ENCODE assay signal across 12 mouse cellular contexts in the genomic region with DNA sequence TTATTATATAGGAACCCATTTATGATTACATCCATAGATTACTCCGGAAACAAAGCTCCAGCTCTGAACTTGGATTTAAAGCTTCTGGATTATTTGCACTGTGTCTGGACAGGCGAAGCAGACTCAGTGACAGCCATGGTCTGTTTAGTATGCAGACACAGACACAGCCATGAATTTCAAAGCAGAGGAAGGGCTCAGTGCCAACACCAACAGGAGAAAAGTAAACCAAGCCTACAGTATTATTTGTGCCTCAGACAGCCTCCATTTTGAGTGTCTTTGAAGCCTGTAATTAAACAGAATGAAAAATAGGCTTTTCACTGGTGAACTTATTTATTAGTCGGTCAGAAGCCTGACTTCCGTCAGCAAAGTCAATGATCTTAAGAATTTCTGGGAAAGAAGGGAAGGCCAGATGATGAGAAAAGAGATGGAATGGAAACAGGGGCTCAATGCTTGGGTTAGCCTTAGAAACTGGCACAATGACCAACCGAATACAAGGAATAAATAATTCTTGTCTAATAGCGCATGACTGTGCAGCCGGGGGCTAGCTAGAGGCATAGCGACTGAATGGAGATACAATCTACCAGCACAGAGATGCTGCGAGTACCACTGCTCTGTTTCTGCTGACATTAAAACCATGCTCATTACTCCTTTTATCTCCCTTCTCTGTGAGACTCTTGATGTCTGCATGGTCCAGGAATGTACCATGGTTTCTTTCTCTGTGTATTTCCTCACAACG. TPM values are rescaled to one million over a fixed set of nuclear protein-coding genes. Genes with fewer than 3 reads are reported as not detected.
A peak's percentile ranks its signal among the peaks of the same experiment; 100 is the strongest.
DNase-seq lines count a peak whose midpoint lies in the region; ATAC-seq and TF ChIP-seq lines count a peak whose summit lies in the region.
"Had no signal": no experiment of that assay in that cellular context is flagged by ENCODE, and none has a peak within 500 bp of the region (broad histone marks: within the 10 kb centered on the region; RNA-seq: fewer than 3 reads in every experiment).

No protein-coding gene starts in this region.

- peaks cover 8% of the 10 kb centered on the region; the same call in 1 of the 2 replicates for H3K4me1 ChIP-seq in lung, embryonic 15.5 days
- peaks cover 7% of the 10 kb centered on the region for H3K4me1 ChIP-seq in hindbrain, embryonic 14.5 days (replicated peaks; ENCODE audit: control insufficient read depth, insufficient read depth, low read length)
- H3K4me1 ChIP-seq in olfactory bulb, adult 2 months (ENCODE audit: control insufficient read depth, insufficient read depth, low read length): no peaks in the 10 kb centered on the region

- H3K4me2 ChIP-seq in lung, embryonic 15.5 days: no peak overlapping the region
- no peak overlapping the region for H3K4me2 ChIP-seq in hindbrain, embryonic 14.5 days (replicated peaks)

- no peaks in the 10 kb centered on the region for H3K9me3 ChIP-seq in lung, embryonic 15.5 days
- no peaks in the 10 kb centered on the region for H3K9me3 ChIP-seq in hindbrain, embryonic 14.5 days (ENCODE audit: control insufficient read depth, low read length)
- H3K9me3 ChIP-seq: G1E had no signal

- H3K36me3 ChIP-seq in lung, embryonic 15.5 days: no peaks in the 10 kb centered on the region
- no peaks in the 10 kb centered on the region for H3K36me3 ChIP-seq in hindbrain, embryonic 14.5 days (replicated peaks; ENCODE audit: control insufficient read depth, insufficient read depth)
- H3K36me3 ChIP-seq: G1E had no signal

- no peak overlapping the region for H3K9ac ChIP-seq in lung, embryonic 15.5 days
- no peak overlapping the region for H3K9ac ChIP-seq in hindbrain, embryonic 14.5 days

- H3K27me3 ChIP-seq in lung, embryonic 15.5 days: no peaks in the 10 kb centered on the region
- no peaks in the 10 kb centered on the region for H3K27me3 ChIP-seq in hindbrain, embryonic 14.5 days (ENCODE audit: control insufficient read depth, insufficient read depth, low read length)

- TF ChIP-seq POLR2A in olfactory bulb, adult 2 months (IDR thresholded peaks at IDR 0.05; ENCODE audit: insufficient read depth, low read depth, low read length): no peak

- 51% methylated on average over 10 of the region's 10 CpGs for WGBS in lung, embryonic 15.5 days
- 44% methylated on average over 10 of the region's 10 CpGs for WGBS in hindbrain, embryonic 14.5 days
- 22% methylated on average over 10 of the region's 10 CpGs for WGBS in olfactory bulb, adult 2 months

- ATAC-seq in lung, embryonic 15.5 days (ENCODE audit: borderline replicate concordance, extremely low read depth, low FRiP score, low TSS enrichment): peak; percentile 87; the same call in 1 of the 2 replicates
- peak; percentile 90 for ATAC-seq in hindbrain, embryonic 14.5 days (ENCODE audit: low FRiP score)

- H3K27ac ChIP-seq in lung, embryonic 15.5 days: peak overlapping the region; percentile 29; the same call in 1 of the 2 replicates
- H3K27ac ChIP-seq in hindbrain, embryonic 14.5 days: peak overlapping the region; percentile 67
- peak overlapping the region; percentile 58 for H3K27ac ChIP-seq in olfactory bulb, adult 2 months (ENCODE audit: insufficient read depth, low read depth, low read length)

- H3K4me3 ChIP-seq in lung, embryonic 15.5 days: no peak overlapping the region
- H3K4me3 ChIP-seq in hindbrain, embryonic 14.5 days (replicated peaks; ENCODE audit: low read length): no peak overlapping the region
- H3K4me3 ChIP-seq in olfactory bulb, adult 2 months (ENCODE audit: insufficient read depth, low read depth, low read length): no peak overlapping the region

- no peak for TF ChIP-seq CTCF in olfactory bulb, adult 2 months (IDR thresholded peaks at IDR 0.05; ENCODE audit: insufficient read depth, low read depth, low read length)

- no peak for DNase-seq in lung, adult 18-20 months
- DNase-seq in hindbrain, embryonic 14.5 days (ENCODE audit: low spot score): peak; percentile 69
- peak; percentile 44 to 47 for DNase-seq in kidney, postnatal 25 days
- no peak for DNase-seq in adrenal gland, postnatal 36 days
- DNase-seq in spleen, postnatal 36 days (ENCODE audit: low spot score in 2 of 2): no peak
- DNase-seq: thymus, postnatal 4 days had no signal

RNA-seq across cellular contexts. Expression of gene Tmem207, which starts 1.5 kb away (rescaled TPM):
- not detected in 2 replicates for polyA plus RNA-seq in lung, embryonic 15.5 days (2015; fragmentation: Nextera tagmentation; extraction: Ambion mirVana)
- 0.08 TPM in 1 of 2 replicates, not detected in the other for polyA plus RNA-seq in hindbrain, embryonic 14.5 days (2014; fragmentation: Nextera tagmentation; extraction: Ambion mirVana)
- not detected in 2 replicates for polyA plus RNA-seq in olfactory bulb, adult 2 months (2012; ENCODE audit: insufficient read depth, insufficient read length, low replicate concordance, missing spikeins)
- total RNA-seq in adrenal gland, postnatal 36 days (2021): not detected
- total RNA-seq: granulocyte monocyte progenitor cell, adult 5-6 weeks; layer of hippocampus, adult 8-10 months had no signal
- polyA plus RNA-seq: G1E; liver, embryonic 16.5 days had no signal

RNA-seq across cellular contexts. Expression of gene Il1rap, which starts 53.4 kb away (rescaled TPM):
- polyA plus RNA-seq in lung, embryonic 15.5 days (2015; fragmentation: Nextera tagmentation; extraction: Ambion mirVana): 12.7 and 12.9 TPM in 2 replicates
- polyA plus RNA-seq in hindbrain, embryonic 14.5 days (2014; fragmentation: Nextera tagmentation; extraction: Ambion mirVana): 14.5 and 14.9 TPM in 2 replicates
- polyA plus RNA-seq in olfactory bulb, adult 2 months (2012; ENCODE audit: insufficient read depth, insufficient read length, low replicate concordance, missing spikeins): not detected in 2 replicates
- total RNA-seq in adrenal gland, postnatal 36 days (2021): 10 to 100 TPM in 1 of 2 experiments, 1 to 10 TPM in 1; 5.0 to 17.6 TPM

Comparison
In these comparisons a context has a peak if more than half of its experiments do, and no peak if none do; other contexts are left out.
1. DNase-seq: peak in hindbrain, embryonic 14.5 days (single experiment) and kidney, postnatal 25 days (2 of 2); none in lung, adult 18-20 months (0 of 2), adrenal gland, postnatal 36 days (0 of 2) and spleen, postnatal 36 days (0 of 2).
2. RNA of gene Il1rap, which starts 53.4 kb away (polyA plus RNA-seq): 14.5 to 14.9 TPM in hindbrain, embryonic 14.5 days and 12.7 to 12.9 TPM in lung, embryonic 15.5 days; not detected in olfactory bulb, adult 2 months; every median in the first group is over 10 times any median in the second.
3. Peak in every context shown above with its lines, with median percentiles within 50 percentile points of each other: H3K27ac ChIP-seq.